9 mouse cellular contexts compared by ENCODE assay signal in genomic region chr9:7897502-7897901, GRCm38 (mm10). TPM values are rescaled to one million over a fixed set of nuclear protein-coding genes. Genes with fewer than 3 reads are reported as not detected.
DNase-seq lines count a peak whose midpoint lies in the region; ATAC-seq and TF ChIP-seq lines count a peak whose summit lies in the region.
"Had no signal": no experiment of that assay in that cellular context is flagged by ENCODE, and none has a peak within 500 bp of the region (broad histone marks: within the 10 kb centered on the region; RNA-seq: fewer than 3 reads in every experiment).

No protein-coding gene starts in this region.

- peak; percentile 95 for TF ChIP-seq CTCF in kidney, adult 2 months (conservative IDR thresholded peaks at IDR 0.05; ENCODE audit: insufficient read depth, insufficient read length, low read depth, low read length)

- no peak overlapping the region for H3K4me3 ChIP-seq in heart, embryonic 11.5 days (ENCODE audit: low read depth, low read length)
- no peak overlapping the region for H3K4me3 ChIP-seq in kidney, adult 2 months (ENCODE audit: insufficient read depth, low read depth, low read length)
- no peak overlapping the region for H3K4me3 ChIP-seq in midbrain, embryonic 12.5 days
- H3K4me3 ChIP-seq: myocyte had no signal

- intact Hi-C loops in gastrocnemius, postnatal 36 days (cut with DNase I): loop anchor here (2.0 to 10.0 kb wide), 3 partner anchors 183 to 307 kb away; no protein-coding TSS in a partner anchor
- intact Hi-C loops in left cerebral cortex, postnatal 4 days (cut with DNase I): loop anchor here (1.0 to 10.0 kb wide), 2 partner anchors 183 to 293 kb away; no protein-coding TSS in a partner anchor

- TF ChIP-seq POLR2A in kidney, adult 2 months (IDR thresholded peaks at IDR 0.05; ENCODE audit: low read depth, low read length): no peak

- no peaks in the 10 kb centered on the region for H3K9me3 ChIP-seq in heart, embryonic 11.5 days (replicated peaks; ENCODE audit: control insufficient read depth, low read length)
- no peaks in the 10 kb centered on the region for H3K9me3 ChIP-seq in midbrain, embryonic 12.5 days

- no peak overlapping the region for H3K4me2 ChIP-seq in heart, embryonic 11.5 days
- H3K4me2 ChIP-seq in midbrain, embryonic 12.5 days (replicated peaks): no peak overlapping the region

- 3% methylated on average over 3 of the region's 3 CpGs for WGBS in heart, embryonic 11.5 days (ENCODE audit: insufficient replicate concordance)
- 1% methylated on average over 3 of the region's 3 CpGs for WGBS in kidney, adult 2 months
- WGBS in midbrain, embryonic 12.5 days: 3% methylated on average over 3 of the region's 3 CpGs

- no peaks in the 10 kb centered on the region for H3K36me3 ChIP-seq in heart, embryonic 11.5 days (ENCODE audit: control insufficient read depth, insufficient read depth, low read length)
- no peaks in the 10 kb centered on the region for H3K36me3 ChIP-seq in kidney, adult 2 months (ENCODE audit: control insufficient read depth, insufficient read depth, low read length)
- H3K36me3 ChIP-seq in midbrain, embryonic 12.5 days: no peaks in the 10 kb centered on the region

- H3K9ac ChIP-seq in heart, embryonic 11.5 days (ENCODE audit: low read depth, low read length): no peak overlapping the region
- H3K9ac ChIP-seq in midbrain, embryonic 12.5 days (replicated peaks): no peak overlapping the region

- no peak overlapping the region for H3K27ac ChIP-seq in heart, embryonic 11.5 days (ENCODE audit: low read depth, low read length)
- no peak overlapping the region for H3K27ac ChIP-seq in kidney, adult 2 months (ENCODE audit: insufficient read depth, low read depth, low read length)
- H3K27ac ChIP-seq in midbrain, embryonic 12.5 days (replicated peaks): no peak overlapping the region

- no peak for ATAC-seq in heart, embryonic 11.5 days (replicated peaks; ENCODE audit: insufficient number of reproducible peaks, low FRiP score, low TSS enrichment)
- peak; percentile 97 for ATAC-seq in common myeloid progenitor, adult 5-6 weeks (replicated peaks; ENCODE audit: low read depth, poor library complexity, severe bottlenecking)
- peak; percentile 75 for ATAC-seq in midbrain, embryonic 12.5 days (ENCODE audit: low FRiP score, low read depth)

- H3K27me3 ChIP-seq in heart, embryonic 11.5 days (ENCODE audit: control insufficient read depth, insufficient read depth, low read length): no peaks in the 10 kb centered on the region
- H3K27me3 ChIP-seq in kidney, adult 2 months (replicated peaks; ENCODE audit: control insufficient read depth, insufficient read depth, low read length): no peaks in the 10 kb centered on the region
- H3K27me3 ChIP-seq in midbrain, embryonic 12.5 days: no peaks in the 10 kb centered on the region

- DNase-seq in heart, adult 18-20 months: peak; percentile 72 to 85
- DNase-seq in gastrocnemius, postnatal 36 days: peak; percentile 44 to 54
- peak; percentile 79 for DNase-seq in kidney, adult 2 months
- peak; percentile 58 for DNase-seq in left cerebral cortex, postnatal 4 days
- DNase-seq in skeletal muscle tissue, adult 2 months (ENCODE audit: low read depth, low spot score): peak; percentile 38

- H3K4me1 ChIP-seq in heart, embryonic 11.5 days (ENCODE audit: control insufficient read depth, insufficient read depth, low read length): 0 out of 2 replicates have a peak, but pooled peaks cover 4% of the 10 kb centered on the region
- H3K4me1 ChIP-seq in kidney, adult 2 months (ENCODE audit: control insufficient read depth, insufficient read depth, low read length): no peaks in the 10 kb centered on the region
- no peaks in the 10 kb centered on the region for H3K4me1 ChIP-seq in midbrain, embryonic 12.5 days

RNA-seq across cellular contexts. Expression of gene Birc3, which starts 24.5 kb away (rescaled TPM):
- 10 to 100 TPM in 1 of 2 experiments, 1 to 10 TPM in 1; 9.4 to 13.8 TPM for total RNA-seq in heart, adult 18-20 months (2021)
- polyA plus RNA-seq in heart, embryonic 11.5 days (2014; fragmentation: Nextera tagmentation; extraction: Ambion mirVana): 4.2 and 4.4 TPM in 2 replicates
- 46.1 and 52.9 TPM in 2 replicates for total RNA-seq in common myeloid progenitor, adult 5-6 weeks (2017)
- 1 to 10 TPM; 5.0 to 5.3 TPM for total RNA-seq in gastrocnemius, postnatal 36 days (2021)
- 6.5 and 9.2 TPM in 2 replicates for polyA plus RNA-seq in kidney, adult 2 months (2012; rRNA removed)
- 1 to 10 TPM; 1.8 to 3.4 TPM for total RNA-seq in left cerebral cortex, postnatal 4 days (2021)
- polyA plus RNA-seq in midbrain, embryonic 12.5 days (2016; fragmentation: Nextera tagmentation; extraction: Ambion mirVana): 3.1 and 3.5 TPM in 2 replicates
